Mouse (Mus musculus) CH12.LX (cell line): ENCODE measurements at regions not wholly inside any gene's neighbourhood (a gene's known extent, or its start where the extent isn't known, plus 50 kb on each side); places are given as distances from the start of the nearest gene placed in this dataset.

Source experiments
- DNase-seq: peaks from one replicate; pipeline ENCODE4 v3.0.0-alpha.2; 2013; ENCODE audit errors: extremely low read depth
- H3K27ac ChIP-seq: 2 replicates; pipeline ENCODE4 v1.5.1; 2012; ENCODE audit warnings: low read depth, mild to moderate bottlenecking, control low read depth, moderate library complexity; ENCODE audit not compliant: insufficient read depth
- H3K27me3 ChIP-seq: replicated peaks from 2 replicates; pipeline ENCODE3; 2012; ENCODE audit warnings: inconsistent platforms
- H3K36me3 ChIP-seq, 2 experiments: replicated peaks in 1 of 2; 2 replicates each; pipeline versions ENCODE3 to v1.6.1; 2012; ENCODE audit warnings: inconsistent platforms in 1 of 2, low read length in 1 of 2, mild to moderate bottlenecking in 1 of 2, mixed read lengths in 1 of 2, moderate library complexity in 1 of 2; ENCODE audit not compliant: control insufficient read depth in 1 of 2, insufficient read depth in 1 of 2
- H3K4me1 ChIP-seq, 2 experiments: 2 replicates each; pipeline ENCODE4 v1.6.1; 2012; ENCODE audit warnings: inconsistent platforms in 1 of 2, moderate library complexity in 1 of 2; ENCODE audit not compliant: insufficient read depth in 2 of 2, control insufficient read depth in 1 of 2
- H3K4me2 ChIP-seq: 2 replicates; pipeline ENCODE4 v1.6.1; 2012; ENCODE audit warnings: low read depth, mild to moderate bottlenecking, control low read depth; ENCODE audit not compliant: poor library complexity, insufficient read depth, severe bottlenecking
- H3K4me3 ChIP-seq, 3 experiments: fragments of 150-350 bp in 1 of 3; sonication (generic) in 1 of 3; replicated peaks in 1 of 3; 2 replicates each; pipeline versions ENCODE3 to v1.5.1; 2011 to 2012; ENCODE audit warnings: low read depth in 2 of 3, low read length in 2 of 3, mild to moderate bottlenecking in 2 of 3, moderate library complexity in 2 of 3, control low read depth in 1 of 3, improper control_type of control experiment in 1 of 3, inconsistent platforms in 1 of 3, mixed read lengths in 1 of 3; ENCODE audit not compliant: poor library complexity in 1 of 3
- H3K79me2 ChIP-seq: replicated peaks from 2 replicates; pipeline ENCODE4 v1.6.1; 2012; ENCODE audit warnings: mild to moderate bottlenecking, moderate library complexity; ENCODE audit not compliant: control insufficient read depth, poor library complexity, insufficient read depth, severe bottlenecking; ENCODE audit errors: extremely low read depth
- H3K9ac ChIP-seq: 2 replicates; pipeline ENCODE4 v1.6.1; 2012; ENCODE audit warnings: low read depth, mild to moderate bottlenecking, control low read depth, moderate library complexity; ENCODE audit not compliant: insufficient read depth
- H3K9me3 ChIP-seq: replicated peaks from 2 replicates; pipeline ENCODE3; 2012; ENCODE audit warnings: low read length, inconsistent platforms, mixed read lengths
- BHLHE40 ChIP-seq: IDR thresholded peaks from 2 replicates; pipeline ENCODE4 v1.6.1; 2011; ENCODE audit warnings: mild to moderate bottlenecking, low read depth, low read length, improper control_type of control experiment
- CHD1 ChIP-seq: IDR thresholded peaks from 2 replicates; pipeline ENCODE4 v1.6.1; 2012; ENCODE audit warnings: low read depth, low read length, improper control_type of control experiment, inconsistent platforms
- CHD2 ChIP-seq: IDR thresholded peaks from 2 replicates; pipeline ENCODE4 v1.6.1; 2011; ENCODE audit warnings: low read length, improper control_type of control experiment
- CTCF ChIP-seq, 2 experiments: IDR thresholded peaks in 1 of 2; conservative IDR thresholded peaks in 1 of 2; 2 replicates each; pipeline ENCODE4 v1.5.1; 2011 to 2012; ENCODE audit warnings: low read depth in 2 of 2, low read length in 2 of 2, improper control_type of control experiment in 1 of 2, inconsistent platforms in 1 of 2, mild to moderate bottlenecking in 1 of 2, moderate library complexity in 1 of 2
- E2F4 ChIP-seq: IDR thresholded peaks from 2 replicates; pipeline ENCODE4 v1.6.1; 2011; ENCODE audit warnings: low read depth, low read length, improper control_type of control experiment; ENCODE audit not compliant: insufficient replicate concordance
- EP300 ChIP-seq: IDR thresholded peaks from 2 replicates; pipeline ENCODE4 v1.6.1; 2011; ENCODE audit warnings: low read length, improper control_type of control experiment
- HCFC1 ChIP-seq: IDR thresholded peaks from 2 replicates; pipeline ENCODE4 v1.6.1; 2012; ENCODE audit warnings: low read depth, mild to moderate bottlenecking, inconsistent platforms, low read length, improper control_type of control experiment
- JUN ChIP-seq: IDR thresholded peaks from 2 replicates; pipeline ENCODE4 v1.6.1; 2011; ENCODE audit warnings: low read depth, mild to moderate bottlenecking, low read length, improper control_type of control experiment, moderate library complexity; ENCODE audit not compliant: insufficient read depth
- JUND ChIP-seq: conservative IDR thresholded peaks from 2 replicates; pipeline ENCODE4 v1.6.1; 2011; ENCODE audit warnings: low read depth, low read length, improper control_type of control experiment
- MAX ChIP-seq: IDR thresholded peaks from 2 replicates; pipeline ENCODE4 v1.6.1; 2011; ENCODE audit warnings: low read length, improper control_type of control experiment
- MAZ ChIP-seq: IDR thresholded peaks from 2 replicates; pipeline ENCODE4 v1.6.1; 2012; ENCODE audit warnings: low read depth, mild to moderate bottlenecking, inconsistent platforms, low read length, improper control_type of control experiment, moderate library complexity
- MXI1 ChIP-seq: IDR thresholded peaks from 2 replicates; pipeline ENCODE4 v1.6.1; 2011; ENCODE audit warnings: mild to moderate bottlenecking, low read depth, low read length, improper control_type of control experiment
- PAX5 ChIP-seq: IDR thresholded peaks from 2 replicates; pipeline ENCODE4 v1.6.1; 2012; ENCODE audit warnings: low read length, inconsistent platforms, mixed read lengths
- POLR2A ChIP-seq: IDR thresholded peaks from 2 replicates; pipeline ENCODE4 v1.6.1; 2011; ENCODE audit warnings: low read depth, mild to moderate bottlenecking, improper control_type of control experiment, low read length
- POLR2AphosphoS2 ChIP-seq: IDR thresholded peaks from 2 replicates; pipeline ENCODE4 v1.6.1; 2011; ENCODE audit warnings: low read depth, low read length, improper control_type of control experiment
- RCOR1 ChIP-seq: conservative IDR thresholded peaks from 2 replicates; pipeline ENCODE4 v1.6.1; 2012; ENCODE audit warnings: low read depth, mild to moderate bottlenecking, inconsistent platforms, low read length, improper control_type of control experiment
- SIN3A ChIP-seq: IDR thresholded peaks from 2 replicates; pipeline ENCODE4 v1.6.1; 2012; ENCODE audit warnings: low read length, improper control_type of control experiment, inconsistent platforms
- SMC3 ChIP-seq: IDR thresholded peaks from 2 replicates; pipeline ENCODE4 v1.6.1; 2011; ENCODE audit warnings: low read depth, low read length, improper control_type of control experiment
- UBTF ChIP-seq: IDR thresholded peaks from 2 replicates; pipeline ENCODE4 v1.6.1; 2012; ENCODE audit warnings: low read depth, mild to moderate bottlenecking, inconsistent platforms, low read length, improper control_type of control experiment, moderate library complexity
- ZC3H11A ChIP-seq: IDR thresholded peaks from 2 replicates; pipeline ENCODE4 v1.6.1; 2012; ENCODE audit warnings: low read depth, mild to moderate bottlenecking, inconsistent platforms, low read length, improper control_type of control experiment
- ZKSCAN1 ChIP-seq: IDR thresholded peaks from 2 replicates; pipeline ENCODE4 v1.6.1; 2012; ENCODE audit warnings: low read depth, inconsistent platforms, low read length, improper control_type of control experiment, borderline replicate concordance
- ZMIZ1 ChIP-seq: IDR thresholded peaks from 2 replicates; pipeline ENCODE4 v1.6.1; 2012; ENCODE audit warnings: low read depth, mild to moderate bottlenecking, inconsistent platforms, low read length, improper control_type of control experiment
- ZNF384 ChIP-seq: IDR thresholded peaks from 2 replicates; pipeline ENCODE4 v1.6.1; 2012; ENCODE audit warnings: low read depth, low read length, improper control_type of control experiment, inconsistent platforms
- dilution Hi-C: fragments of 300-500 bp; cut with MboI; formaldehyde crosslinking; loops from 2 replicates; pipeline ENCODE4 v1.14.3; 2020; ENCODE audit warnings: low sequenced_read_pairs; ENCODE audit not compliant: extremely low pct_unique_long_range_greater_than_20kb, extremely low pct_ligation_motif_present
- in situ Hi-C: fragments of 300-500 bp; cut with MboI; formaldehyde crosslinking; loops from 3 replicates; pipeline ENCODE4 v1.14.3; 2019; ENCODE audit warnings: low sequenced_read_pairs, low pct_ligation_motif_present, low pct_unique_long_range_greater_than_20kb, mixed read lengths

GRCm38 (mm10) chr13:97503391-97503790 is 257.0 kb downstream of the Gm10260 start:
- dilution Hi-C loops (no loop called here), in situ Hi-C loops (no loop called here)
- peaks cover 0 to 7% of the 10 kb centered on the region in 2 experiments; a peak in 1 of 4 replicates for H3K4me1 ChIP-seq
- TF ChIP-seq ZMIZ1 (no peak), CHD2 (no peak), UBTF (no peak), BHLHE40 (no peak), CHD1 (no peak), ZKSCAN1 (no peak), E2F4 (no peak), ZC3H11A (no peak), EP300 (no peak), CTCF (conservative IDR thresholded peaks at IDR 0.05 in 1 of 2, IDR thresholded peaks at IDR 0.05 in 1 of 2; ENCODE audit: low read depth in 2 of 2, low read length in 2 of 2) (no peak), POLR2AphosphoS2 (no peak), RCOR1 (no peak), MXI1 (no peak), MAZ (no peak), HCFC1 (no peak), POLR2A (no peak), SMC3 (no peak), JUND (no peak), PAX5 (no peak), SIN3A (no peak)
- no peak overlapping the region for H3K4me3 ChIP-seq
- no peak overlapping the region for H3K27ac ChIP-seq
- peaks cover 46% of the 10 kb centered on the region for H3K9me3 ChIP-seq
- H3K79me2 ChIP-seq: no peaks in the 10 kb centered on the region
- H3K9ac ChIP-seq: no peak overlapping the region
- peaks cover 0 to 6% of the 10 kb centered on the region in 2 experiments for H3K36me3 ChIP-seq
- no peak overlapping the region for H3K4me2 ChIP-seq
- no peaks in the 10 kb centered on the region for H3K27me3 ChIP-seq
- no peak for DNase-seq

- H3K4me2 ChIP-seq: no peak overlapping the region
- H3K4me1 ChIP-seq: peaks cover 0 to 7% of the 10 kb centered on the region in 2 experiments; a peak in 1 of 4 replicates
- no peak overlapping the region for H3K27ac ChIP-seq
- in situ Hi-C loops: no loop called here
- H3K36me3 ChIP-seq: peaks cover 5 to 15% of the 10 kb centered on the region in 2 experiments
- H3K9ac ChIP-seq: no peak overlapping the region
- DNase-seq: no peak
- no peak for TF ChIP-seq ZNF384
- TF ChIP-seq JUN: no peak
- no peak for TF ChIP-seq MAX
- H3K4me3 ChIP-seq: no peak overlapping the region
- no peaks in the 10 kb centered on the region for H3K27me3 ChIP-seq
- dilution Hi-C loops: no loop called here
- peaks cover 43% of the 10 kb centered on the region for H3K9me3 ChIP-seq
- H3K79me2 ChIP-seq: no peaks in the 10 kb centered on the region
Measured at GRCm38 (mm10) chr13:97500155-97500554, 259.2 kb downstream of the Enc1 start.
